Mouse (Mus musculus) layer of hippocampus, adult 9-11 months (tissue): ENCODE measurements around the gene Rrp1b.
"Not testable (repeated sequence)": the region's sequence is repeated elsewhere in the genome, so short reads cannot be mapped to it uniquely, and the experiment has no call there.

Experiments
- DNase-seq: peaks from one replicate; pipeline ENCODE4 v3.0.0; 2022

Rrp1b gene

DNA sequence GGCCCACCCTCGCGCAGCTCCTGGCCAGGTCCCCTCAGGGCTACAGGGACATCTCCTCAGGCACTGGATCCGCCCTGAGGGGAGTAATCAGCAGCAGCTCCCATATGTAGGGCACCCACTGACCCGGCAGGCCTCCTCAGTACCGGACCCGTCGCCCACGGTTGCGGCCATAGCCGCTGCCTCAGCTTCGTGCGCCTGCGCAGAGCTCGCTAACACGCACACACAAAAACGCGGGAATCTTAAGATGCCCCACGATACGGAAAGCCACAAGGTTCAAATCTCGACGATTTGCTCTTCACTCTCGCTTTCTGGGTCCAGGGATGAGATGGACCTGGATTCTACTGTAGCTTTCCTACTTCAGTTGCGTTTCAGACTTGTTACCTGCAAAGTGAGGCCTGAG, 1.6 kb upstream of the Rrp1b start:
- no peak for DNase-seq

DNA sequence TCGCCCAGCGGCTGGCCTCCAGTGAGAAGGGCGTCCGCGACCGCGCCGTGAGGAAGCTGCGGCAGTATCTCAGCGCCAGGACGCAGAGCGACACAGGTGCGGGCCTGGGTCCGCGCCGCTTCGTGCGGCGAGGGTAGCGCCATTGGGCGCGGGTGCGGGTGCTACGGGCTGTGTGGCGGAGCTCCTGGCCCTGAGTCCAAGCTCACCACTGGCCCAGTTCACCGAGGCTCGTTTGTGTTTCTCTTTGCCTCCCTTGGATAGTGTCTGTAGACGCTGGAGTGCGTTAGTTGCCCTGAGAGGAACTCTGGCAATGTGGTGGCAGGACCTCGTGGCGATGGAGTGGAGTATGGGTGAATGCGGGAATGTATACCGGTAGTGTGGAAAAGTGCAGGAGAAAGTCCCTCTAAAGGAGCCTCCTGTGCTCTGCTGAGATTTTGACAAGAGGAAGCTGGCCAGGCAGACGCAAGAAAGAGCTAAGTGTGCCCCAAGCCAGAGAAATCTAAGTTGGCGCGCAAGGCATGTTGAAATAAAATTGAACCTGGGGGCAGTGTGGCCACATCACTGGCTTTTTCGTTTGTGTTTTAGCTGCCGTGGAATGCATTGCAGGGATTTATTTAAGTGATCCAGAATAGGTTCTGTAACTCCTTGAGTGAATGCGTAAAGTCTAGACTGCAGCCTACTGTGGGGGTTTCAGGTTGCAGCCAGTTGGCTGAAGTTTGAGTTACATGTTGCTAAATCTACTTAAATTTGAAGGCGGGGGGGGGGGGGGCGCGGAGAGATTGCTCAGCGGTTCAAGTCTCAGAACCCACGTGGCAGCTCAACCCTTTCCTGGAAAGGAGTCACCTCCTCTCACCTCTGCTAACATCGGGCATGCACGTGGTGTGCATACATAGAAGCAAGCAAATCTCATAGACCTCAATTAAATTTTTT, 874 bp downstream of the Rrp1b start:
- DNase-seq = no peak

DNA sequence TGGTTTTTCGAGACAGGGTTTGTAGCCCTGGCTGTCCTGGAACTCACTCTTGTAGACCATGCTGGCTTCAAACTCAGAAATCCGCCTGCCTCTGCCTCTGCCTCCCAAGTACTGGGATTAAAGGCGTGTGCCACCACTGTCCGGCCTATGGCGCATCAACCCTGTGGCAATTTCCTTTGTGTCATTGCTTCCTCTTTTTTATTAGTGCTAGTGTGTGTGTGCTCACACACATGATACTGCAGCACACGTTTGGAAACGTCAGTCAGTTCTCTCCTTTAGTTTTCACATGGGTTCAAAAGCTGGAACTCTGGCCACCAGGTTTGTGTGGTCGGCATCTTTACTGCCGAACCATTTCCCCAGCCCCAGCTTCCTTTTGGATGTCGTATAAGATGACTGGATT, 4.4 kb downstream of the Rrp1b start:
- no peak for DNase-seq

DNA sequence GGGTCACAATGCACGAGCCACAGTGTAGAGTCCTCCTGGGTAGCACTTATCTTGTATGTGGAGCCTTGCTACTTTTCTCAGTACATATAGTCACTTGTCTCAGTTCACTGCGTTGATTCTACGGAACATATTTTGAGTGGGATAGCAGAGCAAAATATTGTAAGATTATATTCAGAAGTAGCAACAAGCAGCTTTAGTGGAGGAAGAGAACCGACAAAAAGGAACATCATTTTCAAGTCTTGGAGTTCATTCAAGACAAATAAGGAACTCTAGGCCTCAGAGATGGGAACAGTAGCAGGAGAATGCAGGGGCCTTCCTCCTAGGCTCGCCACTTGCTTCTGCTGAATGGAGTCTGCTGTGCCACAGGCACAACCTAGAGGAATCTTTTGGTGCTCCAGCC, 10.6 kb downstream of the Rrp1b start:
- DNase-seq = no peak

DNA sequence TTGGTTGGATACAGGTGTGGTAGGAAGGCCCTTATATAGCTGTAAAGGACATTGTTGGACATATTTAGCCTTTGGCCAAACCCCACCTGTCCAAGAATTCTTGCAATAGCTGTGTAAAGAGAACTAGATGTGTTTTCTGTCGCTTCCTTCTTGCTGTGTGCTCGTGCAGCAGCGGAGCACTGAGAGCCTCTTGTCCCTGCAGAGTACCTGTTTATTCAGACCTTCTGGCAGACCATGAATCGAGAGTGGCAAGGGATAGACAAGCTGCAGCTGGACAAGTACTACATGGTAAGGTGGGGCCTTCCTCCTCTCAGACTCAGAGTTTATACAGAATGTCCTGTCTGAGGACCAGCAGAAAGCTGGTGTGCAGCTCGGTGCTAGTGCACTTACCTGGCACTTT, 12.5 kb downstream of the Rrp1b start:
- no peak for DNase-seq

DNA sequence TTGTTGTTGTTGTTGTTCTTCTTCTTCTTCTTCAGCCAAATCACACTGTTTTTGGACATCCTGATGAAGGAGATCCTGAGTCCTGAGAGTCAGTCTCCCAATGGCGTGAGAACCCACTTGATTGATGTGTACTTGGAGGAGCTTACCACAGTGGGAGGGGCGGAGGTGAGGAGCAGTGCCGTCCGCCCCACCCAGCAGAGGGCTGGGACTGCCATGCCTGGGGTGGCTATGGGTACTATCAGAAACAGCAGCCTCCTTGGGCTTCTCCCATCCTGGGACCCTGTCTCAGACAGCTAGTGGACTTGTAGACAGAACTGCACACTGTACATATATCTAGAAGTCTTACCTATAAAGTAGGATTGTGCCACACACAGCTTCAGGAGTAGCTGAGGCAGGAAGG, 14.0 kb downstream of the Rrp1b start:
- DNase-seq = no peak

DNA sequence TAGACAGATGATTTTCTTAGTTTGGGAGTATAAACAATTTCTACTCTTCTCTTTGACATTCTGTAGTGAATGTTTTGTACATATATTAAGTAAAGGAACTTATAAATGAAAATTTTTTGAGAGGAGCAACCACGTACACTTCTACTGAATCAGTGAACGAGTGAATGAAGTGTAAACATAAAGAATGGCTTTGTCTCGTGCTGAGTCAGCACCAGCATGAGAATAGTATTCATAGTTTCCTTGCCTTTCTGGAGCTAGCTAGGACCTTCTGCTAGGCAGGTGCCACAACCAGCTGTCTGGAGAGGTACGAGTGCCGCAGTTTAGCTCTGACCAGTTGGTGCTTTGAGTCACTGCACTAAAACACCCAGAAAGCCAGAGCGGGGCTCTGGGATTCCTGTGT, 14.7 kb downstream of the Rrp1b start:
- DNase-seq = no peak

DNA sequence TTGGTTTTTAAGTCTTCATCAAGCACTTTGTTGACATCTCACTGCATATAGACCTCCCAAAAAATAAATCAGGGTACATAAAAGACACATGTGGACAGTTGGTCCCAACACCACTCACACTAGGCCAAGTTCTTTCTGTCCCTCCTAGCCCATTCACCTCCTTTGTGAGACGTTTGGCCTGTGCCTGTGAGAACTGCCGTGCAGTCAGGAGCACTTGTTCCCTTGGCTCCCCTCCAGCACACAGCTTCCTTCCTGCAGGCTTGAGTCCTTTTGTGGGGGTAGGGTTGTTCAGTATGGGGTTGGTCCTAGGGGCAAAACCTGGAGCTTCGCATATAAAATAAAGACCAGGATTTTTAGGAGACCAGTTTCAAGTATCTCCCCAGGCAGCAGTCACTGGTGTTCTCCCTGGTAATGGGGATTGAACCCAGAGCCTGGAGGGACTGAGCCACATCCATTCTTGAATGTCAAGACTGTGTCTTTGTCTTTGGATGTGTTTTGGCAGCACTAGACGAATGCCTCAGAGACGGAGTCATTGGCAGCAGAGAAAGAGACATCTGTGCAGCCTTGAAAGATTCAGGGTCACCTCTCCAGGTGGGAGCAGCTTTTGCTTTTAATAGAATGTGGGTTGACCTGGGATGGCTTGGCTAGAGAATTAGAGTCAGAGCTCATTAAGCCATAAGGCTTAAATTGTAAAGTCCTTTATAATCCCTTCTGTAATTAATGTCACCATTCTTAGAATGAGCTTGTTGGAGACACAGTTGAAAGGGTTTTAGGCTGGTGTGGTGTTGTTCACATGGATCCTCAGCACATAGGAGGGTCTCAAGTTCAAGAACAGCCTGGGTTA, 16.6 kb downstream of the Rrp1b start:
- peak; percentile 47 for DNase-seq

DNA sequence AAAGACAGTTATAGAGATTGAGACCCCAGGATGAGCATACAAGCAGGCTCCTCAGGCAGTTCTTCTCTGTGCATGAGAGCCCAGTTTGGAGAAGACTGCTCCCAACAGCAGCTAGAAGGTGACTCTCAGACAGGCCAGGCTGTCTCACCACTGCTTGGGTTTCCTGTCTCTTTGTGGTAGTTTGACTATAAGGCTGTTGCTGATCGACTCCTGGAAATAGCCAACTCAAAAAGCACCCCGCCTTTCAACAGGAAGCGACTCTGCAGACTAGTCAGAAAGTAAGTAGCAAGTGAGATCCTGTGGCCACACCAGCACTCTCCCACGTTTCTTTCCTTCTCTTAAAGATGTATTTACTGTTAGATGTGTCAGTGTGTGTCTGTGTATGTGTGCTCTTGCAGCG, 17.8 kb downstream of the Rrp1b start:
- no peak for DNase-seq

DNA sequence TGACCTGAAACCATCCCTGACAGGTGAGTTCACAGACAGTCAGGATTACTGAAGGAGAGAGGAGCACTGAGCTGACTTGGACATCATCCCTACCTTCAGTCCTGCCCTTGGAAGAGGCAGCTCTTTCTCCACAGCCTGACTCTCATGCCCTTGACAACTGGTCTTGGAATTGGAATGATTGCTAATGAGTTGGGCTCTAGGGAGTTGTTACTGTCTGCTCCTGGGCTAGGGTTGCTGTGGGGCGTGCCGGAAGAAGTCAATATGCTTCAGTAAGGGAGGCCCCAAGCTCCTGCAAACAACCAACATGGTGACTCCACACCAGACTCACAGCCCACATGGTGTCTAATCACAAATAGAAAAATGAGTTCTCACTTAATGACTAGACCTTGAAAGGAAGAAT, 21.9 kb downstream of the Rrp1b start:
- DNase-seq = no peak

DNA sequence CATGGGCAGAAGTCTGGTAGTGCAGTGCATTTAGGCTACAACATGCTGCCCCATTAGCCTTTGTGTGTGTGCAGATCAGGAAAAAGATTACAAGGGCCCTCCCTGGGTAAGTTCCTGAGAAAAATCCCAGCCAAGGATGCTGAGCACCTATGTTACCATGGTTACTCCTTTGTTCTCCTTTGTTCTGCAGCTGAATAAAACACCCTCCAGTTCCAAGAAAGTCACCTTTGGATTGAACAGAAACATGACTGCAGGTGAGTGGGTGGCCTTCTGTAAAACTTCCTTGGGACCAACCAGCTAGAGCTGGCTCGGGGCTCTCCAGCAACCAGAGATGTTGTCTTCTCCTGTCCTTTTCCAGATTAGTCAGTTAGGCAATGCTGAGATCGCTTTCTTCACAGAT, 23.2 kb downstream of the Rrp1b start:
- DNase-seq = no peak

DNA sequence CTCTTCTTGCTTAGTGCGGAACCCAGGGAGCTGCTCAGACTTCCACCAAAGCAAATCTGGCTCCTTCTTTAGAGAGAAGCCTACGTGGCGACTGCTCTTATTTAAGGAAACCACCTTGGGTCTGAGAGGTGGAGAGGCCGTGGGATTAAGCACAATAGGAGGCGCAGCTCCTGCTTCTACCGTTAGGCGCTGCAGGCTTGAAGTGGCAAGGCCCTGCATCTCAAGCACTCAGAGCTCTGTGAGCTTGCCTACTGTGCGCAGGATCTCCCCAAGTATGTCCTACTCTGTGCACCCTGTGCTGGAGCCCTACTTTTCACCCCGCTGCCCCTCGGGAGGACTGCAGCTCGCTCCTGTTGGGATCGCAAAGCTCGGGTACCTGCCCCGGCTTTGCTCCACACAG, 25.3 kb downstream of the Rrp1b start:
- DNase-seq = no peak

DNA sequence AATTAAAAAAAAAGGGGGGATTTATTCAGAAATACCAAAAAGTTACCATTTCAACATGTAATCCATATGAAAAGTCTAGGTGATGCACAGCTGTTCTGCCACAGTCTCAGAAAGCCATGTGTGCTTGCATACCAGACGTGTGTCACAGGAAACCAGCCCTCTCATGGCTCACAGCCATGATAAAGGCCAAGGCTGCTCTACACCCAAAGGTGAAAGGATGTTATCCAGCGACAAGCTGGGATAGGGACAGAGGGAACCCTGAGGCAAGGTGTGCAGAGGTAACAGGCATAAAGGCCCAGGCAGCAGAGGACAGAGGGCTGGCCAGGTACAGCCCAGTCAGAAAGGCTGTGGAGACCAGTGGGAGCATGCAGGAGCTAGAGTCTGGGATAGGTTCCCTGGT, 27.8 kb downstream of the Rrp1b start:
- DNase-seq = no peak

DNA sequence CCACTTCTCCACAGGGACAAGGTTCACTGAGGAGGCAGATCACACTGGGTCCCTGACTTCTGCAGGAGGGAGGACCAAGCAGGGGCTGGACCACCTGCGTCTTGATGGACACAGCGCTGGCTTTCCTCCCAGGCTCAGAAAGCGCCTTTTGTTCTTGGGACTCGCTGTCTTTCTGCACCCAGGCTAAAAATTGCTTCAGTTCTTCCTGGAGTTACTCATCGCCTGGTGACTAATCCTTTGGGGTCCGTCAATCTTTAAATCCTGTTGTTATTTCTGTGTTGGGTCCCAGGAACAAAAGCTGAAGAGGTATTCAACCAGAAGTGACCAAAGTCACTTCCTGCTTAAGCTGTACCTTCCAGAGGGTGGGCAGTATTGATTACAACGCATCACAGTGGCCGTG, 28.9 kb downstream of the Rrp1b start:
- DNase-seq = not testable (repeated sequence)

DNA sequence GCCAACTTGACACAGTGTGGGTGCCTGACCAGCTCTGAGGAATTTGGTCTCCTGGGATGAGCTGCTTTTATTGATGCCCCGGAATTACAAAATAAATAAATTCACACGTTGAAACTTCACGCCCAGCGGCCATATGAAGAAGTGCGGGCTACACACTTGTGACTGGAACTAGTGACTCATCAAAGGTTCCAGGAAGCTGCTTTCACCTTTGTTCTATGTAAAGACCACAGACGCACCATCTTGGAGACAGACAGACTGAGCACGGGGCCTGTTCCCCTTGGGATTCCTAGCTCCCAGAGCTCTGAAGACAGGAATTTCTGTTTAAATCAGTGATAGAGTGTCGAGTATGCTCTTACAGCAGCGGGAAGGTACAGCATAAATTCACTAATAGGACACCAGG, 31.6 kb downstream of the Rrp1b start:
- DNase-seq = no peak

DNA sequence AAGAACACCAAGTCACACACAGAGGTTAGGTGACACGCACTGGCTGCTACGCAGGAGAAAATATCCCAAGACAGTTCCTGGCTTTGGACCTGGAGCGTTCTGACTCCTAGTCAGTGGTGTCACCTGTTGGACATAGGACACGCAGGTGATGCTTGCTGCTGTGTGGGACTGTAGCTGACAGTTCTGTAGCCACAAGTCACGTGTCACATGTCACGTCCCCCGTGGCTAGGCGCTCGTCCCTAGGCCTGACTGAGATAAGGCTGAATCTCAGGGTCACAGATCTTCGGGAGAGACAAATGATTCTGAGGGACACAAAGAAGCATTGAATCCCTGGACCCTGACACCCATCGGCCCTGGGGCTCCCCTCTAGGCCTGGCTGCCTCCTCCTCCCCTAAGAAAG, 32.5 kb downstream of the Rrp1b start:
- no peak for DNase-seq

DNA sequence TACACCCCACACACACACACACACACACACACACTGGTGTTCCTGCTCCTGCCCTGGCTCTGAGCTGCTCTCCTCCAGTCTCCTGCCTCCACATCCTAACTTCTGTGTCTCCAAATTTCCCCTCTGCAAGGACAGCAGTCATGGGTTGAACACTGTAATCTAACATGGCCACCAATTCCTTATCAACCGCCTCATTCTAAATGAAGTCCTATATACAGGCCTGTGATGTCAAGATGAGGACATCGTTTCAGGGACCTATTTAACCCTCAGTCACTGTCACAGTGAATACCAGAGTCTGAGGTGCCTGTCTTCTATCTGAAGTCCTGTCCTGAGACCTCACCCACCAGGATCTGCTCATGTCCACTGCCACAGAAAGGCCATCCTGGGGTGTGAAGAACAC, 32.9 kb downstream of the Rrp1b start:
- no peak for DNase-seq

DNA sequence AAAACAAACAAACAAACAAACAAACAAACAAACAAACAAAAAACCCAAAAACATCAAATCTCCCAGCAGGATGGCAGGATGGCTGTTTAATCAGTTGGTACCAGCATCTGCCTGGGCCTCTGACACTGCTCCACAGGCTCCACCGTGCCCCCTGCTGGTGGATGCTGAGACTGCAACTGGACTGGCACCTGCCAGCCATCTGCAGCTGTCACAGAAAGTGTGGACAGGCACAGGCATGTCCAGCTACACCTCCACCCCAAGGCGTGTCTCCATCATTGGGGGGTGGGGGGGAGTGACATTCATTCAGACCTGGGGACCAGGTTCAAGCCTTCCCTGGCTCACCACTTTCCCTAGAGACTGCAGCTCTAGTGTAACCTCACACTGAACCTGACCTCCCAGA, 37.5 kb downstream of the Rrp1b start:
- peak; percentile 45 for DNase-seq

DNA sequence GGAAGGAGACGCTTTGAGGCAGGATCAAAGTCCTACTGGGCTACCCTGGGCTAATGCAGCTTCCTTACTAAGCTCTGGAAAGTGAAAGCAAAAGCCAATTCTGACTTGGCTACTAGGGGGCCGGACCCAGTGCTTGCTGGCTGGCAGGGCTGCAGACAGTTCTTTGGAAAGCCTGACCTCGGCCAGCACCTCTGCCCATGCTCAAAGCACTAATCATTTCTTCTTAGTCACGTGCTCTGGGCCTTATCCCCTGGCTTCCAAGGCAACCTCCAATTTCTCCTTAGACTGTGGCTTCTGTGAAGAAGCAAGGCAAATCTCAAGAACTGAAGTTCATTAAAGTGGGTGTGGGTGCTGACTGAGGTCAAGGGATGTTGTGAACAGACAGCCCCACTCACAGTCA, 38.8 kb downstream of the Rrp1b start:
- no peak for DNase-seq

DNA sequence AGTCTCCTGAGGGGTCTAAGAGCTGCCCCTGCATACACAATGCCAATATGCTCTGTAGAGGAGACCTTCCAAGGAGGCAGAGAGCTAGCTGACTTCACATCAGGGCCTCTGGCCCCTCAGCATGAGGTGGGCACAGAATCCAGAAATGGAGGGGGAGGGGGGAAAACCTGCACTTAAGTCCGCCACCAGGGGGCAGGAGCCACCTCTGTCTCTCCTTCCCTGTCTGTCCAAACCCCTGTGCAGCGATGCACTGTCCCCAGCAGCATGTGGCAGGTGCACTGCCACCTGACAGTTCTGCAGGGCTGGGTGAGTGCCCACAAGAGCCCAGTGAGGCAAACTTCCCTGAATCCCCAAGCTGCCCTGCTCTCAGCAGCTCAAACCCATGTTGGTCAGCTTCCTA, 39.3 kb downstream of the Rrp1b start:
- DNase-seq = peak; percentile 18

DNA sequence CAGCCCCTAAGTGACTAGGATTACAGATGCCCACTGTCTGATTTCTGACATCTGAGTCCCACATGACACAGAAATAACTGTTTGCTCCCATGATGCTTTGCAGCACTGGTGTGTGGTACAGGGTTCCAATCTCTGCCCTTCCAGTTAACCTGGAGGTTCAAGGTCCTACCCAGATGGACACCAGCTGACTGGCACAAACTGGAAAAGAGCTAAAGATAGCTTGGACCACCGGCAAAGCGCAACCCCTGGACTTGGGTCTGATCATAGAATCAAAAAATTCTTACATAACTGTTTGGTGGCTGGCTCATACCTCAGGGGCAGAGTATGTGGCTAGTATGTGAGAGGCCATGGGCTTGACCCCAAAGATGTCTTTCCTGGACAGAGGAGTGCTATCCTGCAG, 47.5 kb downstream of the Rrp1b start:
- no peak for DNase-seq

DNA sequence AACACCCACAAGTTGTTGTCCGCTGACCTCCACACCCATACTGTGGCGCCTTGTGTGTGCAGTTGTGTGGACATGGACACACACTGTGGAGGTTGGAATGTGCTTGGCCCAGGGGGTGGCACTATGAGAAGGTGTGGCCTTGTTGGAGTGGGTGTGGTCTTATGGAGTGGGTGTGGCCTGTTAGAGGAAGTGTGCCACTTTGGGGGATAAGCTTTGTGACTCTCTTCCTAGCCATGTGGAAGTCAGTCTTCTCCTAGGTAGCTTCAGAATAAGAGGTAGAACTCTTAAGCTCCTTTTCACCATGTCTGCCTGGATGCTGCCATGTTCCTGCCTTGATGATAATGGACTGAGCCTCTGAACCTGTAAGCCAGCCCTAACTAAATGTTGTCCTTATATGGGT, 51.2 kb downstream of the Rrp1b start:
- DNase-seq = no peak

DNA sequence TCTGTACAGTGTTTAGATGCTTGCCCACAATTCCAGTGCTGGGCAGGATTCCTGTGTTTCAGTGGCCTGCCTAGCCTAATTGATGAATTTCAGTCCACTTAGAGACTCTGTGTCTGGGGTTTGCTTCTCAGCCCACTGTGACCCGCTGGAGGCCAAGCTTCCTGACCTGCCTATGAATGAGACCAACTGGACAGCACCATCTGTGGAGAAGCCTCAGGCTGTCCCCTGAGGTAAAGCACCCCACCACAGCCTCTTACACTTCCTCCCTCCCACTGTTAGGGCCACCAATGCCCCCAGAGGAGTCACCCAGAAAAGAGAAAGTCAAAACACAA, 55.1 kb downstream of the Rrp1b start:
- DNase-seq = no peak
